Mouse (Mus musculus) liver, embryonic 16.5 days (tissue): ENCODE measurements at regions not wholly inside any gene's neighbourhood (a gene's known extent, or its start where the extent isn't known, plus 50 kb on each side); places are given as distances from the start of the nearest gene placed in this dataset.

ENCODE experiments used
- ATAC-seq: fragments of 200-750 bp; cut with Nextera tagmentation; 2 replicates; pipeline ENCODE4 v1.8.0; 2017; ENCODE audit warnings: low read depth, mild to moderate bottlenecking, moderate number of reproducible peaks, moderate library complexity
- H3K27ac ChIP-seq: fragments of 300-500 bp; sonication (generic); 2 replicates; pipeline ENCODE4 v1.5.1; 2014; ENCODE audit warnings: mild to moderate bottlenecking, low read length
- H3K27me3 ChIP-seq: fragments of 300-500 bp; sonication (generic); 2 replicates; pipeline ENCODE4 v1.6.1; 2014; ENCODE audit warnings: low read depth, low read length, mixed read lengths; ENCODE audit not compliant: control insufficient read depth, insufficient read depth
- H3K36me3 ChIP-seq: fragments of 300-500 bp; sonication (generic); 2 replicates; pipeline ENCODE4 v1.6.1; 2014; ENCODE audit warnings: mild to moderate bottlenecking; ENCODE audit not compliant: control insufficient read depth, insufficient read depth
- H3K4me1 ChIP-seq: fragments of 300-500 bp; sonication (generic); 2 replicates; pipeline ENCODE4 v1.6.1; 2014; ENCODE audit warnings: low read depth, low read length, mixed read lengths; ENCODE audit not compliant: control insufficient read depth
- H3K4me2 ChIP-seq: fragments of 300-500 bp; sonication (generic); 2 replicates; pipeline ENCODE4 v1.6.1; 2014; ENCODE audit warnings: low read depth, low read length, mixed read lengths
- H3K4me3 ChIP-seq: fragments of 300-500 bp; sonication (generic); 2 replicates; pipeline ENCODE4 v1.5.1; 2014; ENCODE audit warnings: low read depth, mild to moderate bottlenecking, low read length
- H3K9ac ChIP-seq: fragments of 300-500 bp; sonication (generic); 2 replicates; pipeline ENCODE4 v1.6.1; 2014; ENCODE audit warnings: low read depth, low read length
- H3K9me3 ChIP-seq: fragments of 300-500 bp; sonication (generic); replicated peaks from 2 replicates; pipeline ENCODE4 v1.6.1; 2016; ENCODE audit warnings: low read length; ENCODE audit not compliant: control insufficient read depth
- WGBS: fragments of 180-500 bp; shearing (Covaris S2); extraction: QIAGEN DNeasy Blood & Tissue Kit; methylation state at CpG from one replicate; pipeline ENCODE4 v1.1.7; 2014; ENCODE audit not compliant: insufficient replicate concordance; 5-methylcytosine and 5-hydroxymethylcytosine counted together

GRCm38 (mm10) chr13:44347662-44348061 lies 381.6 kb upstream of the Jarid2 start:
- Histone ChIP-seq H3K9ac (no peak overlapping the region), H3K27ac (no peak overlapping the region), H3K4me3 (no peak overlapping the region), H3K27me3 (no peaks in the 10 kb centered on the region), H3K9me3 (no peaks in the 10 kb centered on the region), H3K4me2 (no peak overlapping the region), H3K4me1 (no peaks in the 10 kb centered on the region), H3K36me3 (no peaks in the 10 kb centered on the region)
- WGBS, result 67% methylated on average over 9 of the region's 9 CpGs
- no peak for ATAC-seq

GRCm38 (mm10) chr13:44353899-44354298 lies 375.4 kb upstream of the Jarid2 start:
- H3K27me3 ChIP-seq, result no peaks in the 10 kb centered on the region
- no peaks in the 10 kb centered on the region for H3K36me3 ChIP-seq
- H3K4me2 ChIP-seq, result no peak overlapping the region
- H3K9me3 ChIP-seq, result no peaks in the 10 kb centered on the region
- WGBS, result 34% methylated on average over 9 of the region's 9 CpGs
- H3K9ac ChIP-seq, result no peak overlapping the region
- no peak for ATAC-seq
- H3K4me3 ChIP-seq, result no peak overlapping the region
- no peak overlapping the region for H3K27ac ChIP-seq
- H3K4me1 ChIP-seq, result no peaks in the 10 kb centered on the region

- no peak overlapping the region for H3K27ac ChIP-seq
- H3K9me3 ChIP-seq, result no peaks in the 10 kb centered on the region
- H3K27me3 ChIP-seq, result no peaks in the 10 kb centered on the region
- no peak for ATAC-seq
- no peak overlapping the region for H3K4me2 ChIP-seq
- no peak overlapping the region for H3K9ac ChIP-seq
- WGBS, result 47% methylated on average over 12 of the region's 12 CpGs
- no peak overlapping the region for H3K4me3 ChIP-seq
- H3K4me1 ChIP-seq, result no peaks in the 10 kb centered on the region
- no peaks in the 10 kb centered on the region for H3K36me3 ChIP-seq
These were observed 373.5 kb upstream of the Jarid2 start for GRCm38 (mm10) chr13:44355771-44356221.

GRCm38 (mm10) chr13:44356981-44357380 lies 372.3 kb upstream of the Jarid2 start:
- no peak for ATAC-seq
- 68% methylated on average over 11 of the region's 11 CpGs for WGBS
- Histone ChIP-seq H3K4me1 (no peaks in the 10 kb centered on the region), H3K4me2 (no peak overlapping the region), H3K9me3 (no peaks in the 10 kb centered on the region), H3K9ac (no peak overlapping the region), H3K27me3 (no peaks in the 10 kb centered on the region), H3K4me3 (no peak overlapping the region), H3K36me3 (no peaks in the 10 kb centered on the region), H3K27ac (no peak overlapping the region)

GRCm38 (mm10) chr13:44359344-44359743 lies 369.9 kb upstream of the Jarid2 start:
- H3K4me2 ChIP-seq, result no peak overlapping the region
- ATAC-seq, result no peak
- 67% methylated on average over 7 of the region's 7 CpGs for WGBS
- H3K36me3 ChIP-seq, result no peaks in the 10 kb centered on the region
- H3K9me3 ChIP-seq, result no peaks in the 10 kb centered on the region
- H3K9ac ChIP-seq, result no peak overlapping the region
- no peaks in the 10 kb centered on the region for H3K27me3 ChIP-seq
- H3K4me3 ChIP-seq, result no peak overlapping the region
- H3K27ac ChIP-seq, result no peak overlapping the region
- H3K4me1 ChIP-seq, result no peaks in the 10 kb centered on the region

- Histone ChIP-seq H3K36me3 (no peaks in the 10 kb centered on the region), H3K4me2 (no peak overlapping the region), H3K4me1 (no peaks in the 10 kb centered on the region), H3K9ac (no peak overlapping the region), H3K27ac (no peak overlapping the region), H3K4me3 (no peak overlapping the region), H3K27me3 (no peaks in the 10 kb centered on the region), H3K9me3 (no peaks in the 10 kb centered on the region)
- 31% methylated on average over 5 of the region's 5 CpGs for WGBS
- ATAC-seq, result no peak
These were observed 369.3 kb upstream of the Jarid2 start for GRCm38 (mm10) chr13:44360016-44360415.

- ATAC-seq, result no peak
- Histone ChIP-seq H3K27me3 (no peaks in the 10 kb centered on the region), H3K4me3 (no peak overlapping the region), H3K27ac (no peak overlapping the region), H3K9ac (no peak overlapping the region), H3K4me2 (no peak overlapping the region), H3K36me3 (no peaks in the 10 kb centered on the region), H3K4me1 (no peaks in the 10 kb centered on the region), H3K9me3 (no peaks in the 10 kb centered on the region)
- WGBS, result 72% methylated on average over 15 of the region's 15 CpGs
These were observed 368.5 kb upstream of the Jarid2 start for GRCm38 (mm10) chr13:44360725-44361290.

- Histone ChIP-seq H3K9ac (no peak overlapping the region), H3K4me3 (no peak overlapping the region), H3K9me3 (no peaks in the 10 kb centered on the region), H3K27me3 (no peaks in the 10 kb centered on the region), H3K36me3 (no peaks in the 10 kb centered on the region), H3K27ac (no peak overlapping the region), H3K4me2 (no peak overlapping the region), H3K4me1 (no peaks in the 10 kb centered on the region)
- WGBS, result 63% methylated on average over 15 of the region's 15 CpGs
- no peak for ATAC-seq
These were observed 366.8 kb upstream of the Jarid2 start for GRCm38 (mm10) chr13:44362293-44363005.

- H3K9me3 ChIP-seq, result no peaks in the 10 kb centered on the region
- no peak overlapping the region for H3K27ac ChIP-seq
- H3K27me3 ChIP-seq, result no peaks in the 10 kb centered on the region
- no peak for ATAC-seq
- no peaks in the 10 kb centered on the region for H3K36me3 ChIP-seq
- no peak overlapping the region for H3K4me2 ChIP-seq
- H3K9ac ChIP-seq, result no peak overlapping the region
- H3K4me3 ChIP-seq, result no peak overlapping the region
- WGBS, result 42% methylated on average over 2 of the region's 2 CpGs
- no peaks in the 10 kb centered on the region for H3K4me1 ChIP-seq
These were observed 366.3 kb upstream of the Jarid2 start for GRCm38 (mm10) chr13:44363016-44363415.
